Mouse (Mus musculus) fibroblast of lung, adult 2 months (primary cell): ENCODE measurements around the gene Coa4.
"Not testable (repeated sequence)": the region's sequence is repeated elsewhere in the genome, so short reads cannot be mapped to it uniquely, and the experiment has no call there.

Source experiments
- DNase-seq: peaks from one replicate; pipeline ENCODE4 v3.0.0-alpha.2; 2011; ENCODE audit warnings: low read depth

The Coa4 gene

GRCm38 (mm10) chr7:100561861-100562587 is 25.2 kb downstream of the Coa4 start:
- no peak for DNase-seq

GRCm38 (mm10) chr7:100567238-100567637 is 30.4 kb downstream of the Coa4 start:
- DNase-seq: not testable (repeated sequence)

GRCm38 (mm10) chr7:100569907-100570306 is 33.0 kb downstream of the Coa4 start:
- DNase-seq: no peak

- DNase-seq: no peak
These were observed 34.3 kb downstream of the Coa4 start for GRCm38 (mm10) chr7:100570930-100571715.

GRCm38 (mm10) chr7:100572061-100572460 is 35.2 kb downstream of the Coa4 start:
- no peak for DNase-seq

GRCm38 (mm10) chr7:100572704-100573103 is 35.8 kb downstream of the Coa4 start:
- no peak for DNase-seq

GRCm38 (mm10) chr7:100578794-100579193 is 41.9 kb downstream of the Coa4 start:
- DNase-seq: no peak

GRCm38 (mm10) chr7:100582235-100582634 is 45.4 kb downstream of the Coa4 start:
- no peak for DNase-seq

- DNase-seq: peak; percentile 74
These were observed 45.9 kb downstream of the Coa4 start for GRCm38 (mm10) chr7:100582727-100583236.

GRCm38 (mm10) chr7:100589816-100590215 is 52.9 kb downstream of the Coa4 start:
- DNase-seq: no peak
